1 mouse cellular context compared by ENCODE assay signal in the genomic region with DNA sequence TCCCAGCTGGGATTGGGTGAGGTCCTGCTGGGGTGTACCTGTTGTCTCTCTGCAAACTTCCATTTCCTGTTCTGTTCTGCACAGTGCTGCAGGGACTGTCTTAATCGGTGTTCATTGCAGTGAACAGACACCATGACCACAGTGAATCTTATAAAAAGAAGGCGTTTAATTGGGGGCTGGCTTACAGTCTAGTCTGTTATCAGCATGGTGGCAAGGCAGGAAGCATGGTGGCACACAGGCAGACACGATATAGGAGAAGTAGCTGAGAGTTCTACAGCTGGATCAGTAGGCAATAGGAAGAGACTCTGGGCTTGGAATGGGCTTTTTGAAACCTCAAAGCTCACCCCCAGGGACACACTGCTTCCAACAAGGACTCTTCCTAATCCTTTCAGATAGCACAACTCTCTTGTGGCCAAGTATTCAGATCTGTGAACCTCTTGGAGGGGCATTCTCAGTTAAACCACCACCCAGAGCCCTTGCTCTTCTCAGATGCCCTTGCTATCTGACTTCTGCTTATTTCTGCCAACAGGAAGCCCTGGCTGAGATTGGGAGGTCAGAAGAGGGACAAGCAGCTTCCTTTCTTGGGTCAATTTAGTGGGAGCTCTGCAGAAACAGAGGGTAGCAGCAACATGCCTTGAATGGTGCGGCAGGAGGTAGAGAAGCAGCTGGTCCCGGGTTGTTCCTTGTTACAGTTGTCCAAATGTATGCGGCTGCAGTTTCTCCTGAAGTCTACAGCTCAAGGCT.
TF ChIP-seq lines count a peak whose summit lies in the region.

No protein-coding gene starts in this region.

TF ChIP-seq in MEL, 35 proteins besides CTCF, POLR2A, EP300 and RAD21:
- TF ChIP-seq MEF2A (IDR thresholded peaks at IDR 0.05; ENCODE audit: extremely low read depth, insufficient replicate concordance, low read depth, low read length, poor library complexity, severe bottlenecking), result no peak
- no peak for TF ChIP-seq NRF1 (IDR thresholded peaks at IDR 0.05; ENCODE audit: insufficient read depth, low read depth, low read length, poor library complexity, severe bottlenecking)
- TF ChIP-seq TAL1 (IDR thresholded peaks at IDR 0.05; ENCODE audit: low read length), result no peak
- no peak for TF ChIP-seq E2F4 (IDR thresholded peaks at IDR 0.05; ENCODE audit: borderline replicate concordance, low read depth, low read length)
- TF ChIP-seq GATA1 (IDR thresholded peaks at IDR 0.05; ENCODE audit: low read depth, low read length), result no peak
TF ChIP-seq in MEL: peak in this region for 0.
